Mouse (Mus musculus): ENCODE measurements at regions not wholly inside any gene's neighbourhood (a gene's known extent, or its start where the extent isn't known, plus 50 kb on each side); places are given as distances from the start of the nearest gene placed in this dataset.

GRCm38 (mm10) chr2:45245506-45245905 is 128.3 kb upstream of the Zeb2 start:
- Histone ChIP-seq H3K9ac (replicated peaks; ENCODE audit: low read length) (no peak overlapping the region), H3K36me3 (ENCODE audit: insufficient read depth, low read length) (no peaks in the 10 kb centered on the region), H3K4me1 (ENCODE audit: insufficient read depth, low read length) (no peaks in the 10 kb centered on the region), H3K4me3 (ENCODE audit: low read length) (no peak overlapping the region), H3K9me3 (ENCODE audit: low read length) (no peaks in the 10 kb centered on the region), H3K27ac (ENCODE audit: low read length) (no peak overlapping the region), H3K4me2 (replicated peaks; ENCODE audit: low read depth, low read length) (no peak overlapping the region), H3K27me3 (ENCODE audit: insufficient read depth, low read length) (no peaks in the 10 kb centered on the region)
- WGBS, result 64% methylated on average over 1 of the region's 1 CpGs
- ATAC-seq (ENCODE audit: low FRiP score, low TSS enrichment), result no peak

- no peak overlapping the region for H3K27ac ChIP-seq (ENCODE audit: low read length)
Observed at GRCm38 (mm10) chr2:45244491-45244890, 127.3 kb upstream of the Zeb2 start.

GRCm38 (mm10) chr2:45239501-45240292 is 122.5 kb upstream of the Zeb2 start:
- Histone ChIP-seq H3K4me2 (replicated peaks; ENCODE audit: low read depth, low read length) (no peak overlapping the region), H3K4me3 (ENCODE audit: low read length) (no peak overlapping the region), H3K9me3 (ENCODE audit: low read length) (no peaks in the 10 kb centered on the region), H3K27ac (ENCODE audit: low read length) (no peak overlapping the region), H3K27me3 (ENCODE audit: insufficient read depth, low read length) (no peaks in the 10 kb centered on the region), H3K9ac (replicated peaks; ENCODE audit: low read length) (no peak overlapping the region), H3K36me3 (ENCODE audit: insufficient read depth, low read length) (no peaks in the 10 kb centered on the region), H3K4me1 (ENCODE audit: insufficient read depth, low read length) (0 out of 2 replicates have a peak, but pooled peaks cover 4% of the 10 kb centered on the region)
- 62% methylated on average over 16 of the region's 16 CpGs for WGBS
- ATAC-seq (ENCODE audit: low FRiP score, low TSS enrichment), result no peak

More at GRCm38 (mm10) chr2:45244491-45244890, 127.3 kb upstream of the Zeb2 start:
- no peak overlapping the region for H3K4me3 ChIP-seq (ENCODE audit: low read length)
- WGBS, result 83% methylated on average over 14 of the region's 14 CpGs
- no peaks in the 10 kb centered on the region for H3K9me3 ChIP-seq (ENCODE audit: low read length)
- no peaks in the 10 kb centered on the region for H3K27me3 ChIP-seq (ENCODE audit: insufficient read depth, low read length)
- ATAC-seq (ENCODE audit: low FRiP score, low TSS enrichment), result no peak
- H3K36me3 ChIP-seq (ENCODE audit: insufficient read depth, low read length), result no peaks in the 10 kb centered on the region
- no peak overlapping the region for H3K9ac ChIP-seq (replicated peaks; ENCODE audit: low read length)
- no peak overlapping the region for H3K4me2 ChIP-seq (replicated peaks; ENCODE audit: low read depth, low read length)
- 0 out of 2 replicates have a peak, but pooled peaks cover 3% of the 10 kb centered on the region for H3K4me1 ChIP-seq (ENCODE audit: insufficient read depth, low read length)

GRCm38 (mm10) chr2:45239001-45239400 is 121.8 kb upstream of the Zeb2 start:
- no peak for ATAC-seq (ENCODE audit: low FRiP score, low TSS enrichment)
- H3K36me3 ChIP-seq (ENCODE audit: insufficient read depth, low read length), result no peaks in the 10 kb centered on the region
- 91% methylated on average over 6 of the region's 6 CpGs for WGBS

GRCm38 (mm10) chr2:45236168-45236700 is 119.0 kb upstream of the Zeb2 start:
- H3K36me3 ChIP-seq (ENCODE audit: insufficient read depth, low read length), result no peaks in the 10 kb centered on the region
- no peaks in the 10 kb centered on the region for H3K27me3 ChIP-seq (ENCODE audit: insufficient read depth, low read length)
- no peaks in the 10 kb centered on the region for H3K9me3 ChIP-seq (ENCODE audit: low read length)
- H3K4me1 ChIP-seq (ENCODE audit: insufficient read depth, low read length), result 0 out of 2 replicates have a peak, but pooled peaks cover 4% of the 10 kb centered on the region
- H3K4me3 ChIP-seq (ENCODE audit: low read length), result no peak overlapping the region
- 91% methylated on average over 13 of the region's 13 CpGs for WGBS
- ATAC-seq (ENCODE audit: low FRiP score, low TSS enrichment), result no peak
- H3K4me2 ChIP-seq (replicated peaks; ENCODE audit: low read depth, low read length), result no peak overlapping the region
- no peak overlapping the region for H3K9ac ChIP-seq (replicated peaks; ENCODE audit: low read length)
- H3K27ac ChIP-seq (ENCODE audit: low read length), result no peak overlapping the region

More at GRCm38 (mm10) chr2:45239001-45239400, 121.8 kb upstream of the Zeb2 start:
- Histone ChIP-seq H3K4me1 (ENCODE audit: insufficient read depth, low read length) (0 out of 2 replicates have a peak, but pooled peaks cover 4% of the 10 kb centered on the region), H3K4me3 (ENCODE audit: low read length) (no peak overlapping the region), H3K9me3 (ENCODE audit: low read length) (no peaks in the 10 kb centered on the region), H3K4me2 (replicated peaks; ENCODE audit: low read depth, low read length) (no peak overlapping the region), H3K27ac (ENCODE audit: low read length) (no peak overlapping the region), H3K9ac (replicated peaks; ENCODE audit: low read length) (no peak overlapping the region), H3K27me3 (ENCODE audit: insufficient read depth, low read length) (no peaks in the 10 kb centered on the region)

GRCm38 (mm10) chr2:45234148-45234547 is 117.0 kb upstream of the Zeb2 start:
- Histone ChIP-seq H3K27me3 (ENCODE audit: insufficient read depth, low read length) (no peaks in the 10 kb centered on the region), H3K4me3 (ENCODE audit: low read length) (no peak overlapping the region), H3K9me3 (ENCODE audit: low read length) (no peaks in the 10 kb centered on the region), H3K27ac (ENCODE audit: low read length) (no peak overlapping the region), H3K9ac (replicated peaks; ENCODE audit: low read length) (no peak overlapping the region), H3K4me1 (ENCODE audit: insufficient read depth, low read length) (peaks cover 2% of the 10 kb centered on the region; the same call in 1 of the 2 replicates), H3K4me2 (replicated peaks; ENCODE audit: low read depth, low read length) (no peak overlapping the region), H3K36me3 (ENCODE audit: insufficient read depth, low read length) (no peaks in the 10 kb centered on the region)
- ATAC-seq (ENCODE audit: low FRiP score, low TSS enrichment), result no peak
- whole genome bisulfite sequencing, result 87% methylated on average over 1 of the region's 1 CpGs

GRCm38 (mm10) chr2:45230351-45231209 is 113.4 kb upstream of the Zeb2 start:
- H3K36me3 ChIP-seq (ENCODE audit: insufficient read depth, low read length), result no peaks in the 10 kb centered on the region
- no peak overlapping the region for H3K4me2 ChIP-seq (replicated peaks; ENCODE audit: low read depth, low read length)
- H3K27ac ChIP-seq (ENCODE audit: low read length), result no peak overlapping the region
- H3K9ac ChIP-seq (replicated peaks; ENCODE audit: low read length), result no peak overlapping the region
- H3K4me3 ChIP-seq (ENCODE audit: low read length), result no peak overlapping the region
- no peaks in the 10 kb centered on the region for H3K27me3 ChIP-seq (ENCODE audit: insufficient read depth, low read length)
- peaks cover 5% of the 10 kb centered on the region; the same call in 1 of the 2 replicates for H3K4me1 ChIP-seq (ENCODE audit: insufficient read depth, low read length)
- 73% methylated on average over 11 of the region's 11 CpGs for WGBS
- H3K9me3 ChIP-seq (ENCODE audit: low read length), result no peaks in the 10 kb centered on the region
- no peak for ATAC-seq (ENCODE audit: low FRiP score, low TSS enrichment)

- Histone ChIP-seq H3K27ac (ENCODE audit: low read length) (no peak overlapping the region), H3K9ac (replicated peaks; ENCODE audit: low read length) (no peak overlapping the region), H3K27me3 (ENCODE audit: insufficient read depth, low read length) (no peaks in the 10 kb centered on the region), H3K4me3 (ENCODE audit: low read length) (no peak overlapping the region), H3K4me2 (replicated peaks; ENCODE audit: low read depth, low read length) (no peak overlapping the region), H3K36me3 (ENCODE audit: insufficient read depth, low read length) (no peaks in the 10 kb centered on the region), H3K4me1 (ENCODE audit: insufficient read depth, low read length) (peaks cover 5% of the 10 kb centered on the region; the same call in 1 of the 2 replicates), H3K9me3 (ENCODE audit: low read length) (no peaks in the 10 kb centered on the region)
- WGBS, result 66% methylated on average over 6 of the region's 6 CpGs
- no peak for ATAC-seq (ENCODE audit: low FRiP score, low TSS enrichment)
Observed at GRCm38 (mm10) chr2:45229501-45229900, 112.3 kb upstream of the Zeb2 start.

- H3K9ac ChIP-seq (replicated peaks; ENCODE audit: low read length), result no peak overlapping the region
- 43% methylated on average over 14 of the region's 14 CpGs for WGBS
- no peak overlapping the region for H3K4me3 ChIP-seq (ENCODE audit: low read length)
- no peak overlapping the region for H3K4me2 ChIP-seq (replicated peaks; ENCODE audit: low read depth, low read length)
- peaks cover 10% of the 10 kb centered on the region; the same call in 1 of the 2 replicates for H3K4me1 ChIP-seq (ENCODE audit: insufficient read depth, low read length)
- H3K9me3 ChIP-seq (ENCODE audit: low read length), result no peaks in the 10 kb centered on the region
- no peaks in the 10 kb centered on the region for H3K36me3 ChIP-seq (ENCODE audit: insufficient read depth, low read length)
- no peak overlapping the region for H3K27ac ChIP-seq (ENCODE audit: low read length)
- no peaks in the 10 kb centered on the region for H3K27me3 ChIP-seq (ENCODE audit: insufficient read depth, low read length)
- no peak for ATAC-seq (ENCODE audit: low FRiP score, low TSS enrichment)
Observed at GRCm38 (mm10) chr2:45227276-45227944, 110.2 kb upstream of the Zeb2 start.
